Mouse (Mus musculus): ENCODE results near the gene Zdhhc14. TPM values are rescaled to one million over a fixed set of nuclear protein-coding genes. Genes with fewer than 3 reads are reported as not detected.

Zdhhc14 gene
- polyA plus RNA-seq, 1 experiment from 2014 or later = 1.5 TPM

GRCm38 (mm10) chr17:5746378-5746777 lies 254.0 kb downstream of the Zdhhc14 start:
- Histone ChIP-seq H3K9me3 (replicated peaks) (no peaks in the 10 kb centered on the region), H3K4me3 (no peak overlapping the region), H3K27me3 (ENCODE audit: low read depth, poor library complexity, severe bottlenecking) (no peaks in the 10 kb centered on the region), H3K4me1 (no peaks in the 10 kb centered on the region), H3K36me3 (no peaks in the 10 kb centered on the region), H3K27ac (replicated peaks) (no peak overlapping the region)
- 93% methylated on average over 3 of the region's 3 CpGs for WGBS
- no peak for DNase-seq (ENCODE audit: low spot score)

GRCm38 (mm10) chr17:5747539-5748500 lies 255.5 kb downstream of the Zdhhc14 start:
- 82% methylated on average over 16 of the region's 16 CpGs for WGBS
- H3K27ac ChIP-seq (replicated peaks) = no peak overlapping the region
- peaks cover 6% of the 10 kb centered on the region for H3K4me1 ChIP-seq
- H3K4me3 ChIP-seq = no peak overlapping the region
- H3K36me3 ChIP-seq = no peaks in the 10 kb centered on the region
- DNase-seq (ENCODE audit: low spot score) = no peak
- H3K27me3 ChIP-seq (ENCODE audit: low read depth, poor library complexity, severe bottlenecking) = no peaks in the 10 kb centered on the region
- no peaks in the 10 kb centered on the region for H3K9me3 ChIP-seq (replicated peaks)

DNA sequence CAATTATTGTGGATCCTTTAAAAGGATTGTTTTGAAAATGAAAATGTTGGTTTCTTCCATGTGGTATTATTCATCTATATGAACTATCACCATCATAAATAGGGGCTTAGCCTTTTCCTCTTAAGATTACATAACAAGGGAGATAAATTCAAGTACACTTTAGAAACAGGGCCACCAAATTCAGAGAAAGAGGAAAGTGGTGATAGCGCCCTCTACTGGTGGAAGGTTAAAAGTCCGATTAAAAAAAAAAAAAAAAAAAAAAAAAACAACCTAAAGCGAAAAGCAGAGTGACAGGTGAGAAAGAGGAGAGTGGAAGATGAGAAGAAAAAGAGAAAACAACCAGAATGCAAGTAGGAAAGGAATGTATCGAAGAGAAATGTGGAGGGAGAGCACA lies 256.1 kb downstream of the Zdhhc14 start:
- Histone ChIP-seq H3K9me3 (replicated peaks) (no peaks in the 10 kb centered on the region), H3K27ac (replicated peaks) (no peak overlapping the region), H3K4me3 (no peak overlapping the region), H3K27me3 (ENCODE audit: low read depth, poor library complexity, severe bottlenecking) (no peaks in the 10 kb centered on the region), H3K4me1 (peaks cover 8% of the 10 kb centered on the region), H3K36me3 (no peaks in the 10 kb centered on the region)
- DNase-seq (ENCODE audit: low spot score) = no peak
- 9% methylated on average over 4 of the region's 4 CpGs for WGBS

DNA sequence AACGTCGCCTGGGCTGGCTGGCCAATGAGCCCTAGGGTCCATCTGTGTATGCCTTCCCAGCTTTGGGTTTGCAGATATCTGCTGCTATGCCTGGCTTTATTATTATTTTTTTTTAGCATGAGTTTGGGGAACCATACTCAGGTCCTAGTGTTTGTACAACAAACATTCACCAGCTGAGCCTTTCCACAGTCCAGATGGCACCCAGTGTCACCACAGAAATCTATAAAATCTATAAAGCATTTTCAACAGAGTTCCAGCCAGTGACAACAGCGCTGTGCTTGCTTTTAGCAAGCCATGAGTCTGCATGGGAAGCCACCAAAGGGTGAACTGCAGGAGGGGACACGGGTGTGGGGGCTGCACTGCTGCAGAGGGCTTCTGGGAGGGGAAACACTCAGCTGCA lies 257.9 kb downstream of the Zdhhc14 start:
- DNase-seq (ENCODE audit: low spot score) = no peak
- Histone ChIP-seq H3K27ac (replicated peaks) (no peak overlapping the region), H3K27me3 (ENCODE audit: low read depth, poor library complexity, severe bottlenecking) (no peaks in the 10 kb centered on the region), H3K4me1 (peaks cover 8% of the 10 kb centered on the region), H3K4me3 (no peak overlapping the region), H3K9me3 (replicated peaks) (no peaks in the 10 kb centered on the region), H3K36me3 (no peaks in the 10 kb centered on the region)
- 82% methylated on average over 4 of the region's 4 CpGs for WGBS

DNA sequence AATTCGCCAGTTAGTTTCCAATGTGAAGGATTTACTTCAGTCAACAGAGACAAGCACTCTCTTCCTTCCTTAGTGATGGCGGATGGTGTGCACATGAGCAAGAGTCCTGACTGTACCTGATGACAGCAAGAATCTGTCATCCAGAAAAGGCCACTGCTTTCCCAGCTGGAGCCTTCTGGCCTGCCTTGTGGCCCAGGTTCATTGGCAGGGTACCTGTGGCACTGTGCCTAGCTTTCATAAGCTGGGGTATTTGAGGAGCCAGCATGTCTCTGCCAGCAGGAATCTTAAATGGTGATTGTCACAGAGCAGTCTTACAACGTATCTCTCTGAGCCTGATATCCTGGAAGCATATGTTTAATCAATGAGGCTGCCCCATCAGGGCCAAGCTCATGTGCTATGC lies 258.7 kb downstream of the Zdhhc14 start:
- no peak for DNase-seq (ENCODE audit: low spot score)
- Histone ChIP-seq H3K4me3 (no peak overlapping the region), H3K27me3 (ENCODE audit: low read depth, poor library complexity, severe bottlenecking) (no peaks in the 10 kb centered on the region), H3K9me3 (replicated peaks) (no peaks in the 10 kb centered on the region), H3K36me3 (no peaks in the 10 kb centered on the region), H3K4me1 (peaks cover 8% of the 10 kb centered on the region), H3K27ac (replicated peaks) (no peak overlapping the region)
- 82% methylated on average over 3 of the region's 3 CpGs for WGBS

DNA sequence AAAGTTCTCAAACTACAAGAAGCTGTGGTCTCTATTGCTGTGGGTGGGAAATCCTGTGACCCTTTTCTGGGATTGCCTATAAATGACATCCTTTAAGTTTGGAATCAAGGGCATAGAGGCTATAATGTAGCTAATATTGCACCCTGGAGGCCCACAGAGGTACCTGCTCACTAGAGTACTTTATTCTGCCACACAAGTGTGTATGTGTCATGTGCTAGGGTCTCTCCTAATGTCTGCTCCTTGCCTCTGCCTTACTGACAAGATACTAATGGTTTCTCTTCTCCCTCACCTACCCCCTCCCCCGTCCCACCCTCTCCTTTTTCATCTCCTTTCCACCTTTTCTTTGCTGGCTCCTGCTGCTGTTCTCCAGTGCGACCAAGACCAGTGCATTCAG lies 260.0 kb downstream of the Zdhhc14 start:
- DNase-seq (ENCODE audit: low spot score) = no peak
- H3K27ac ChIP-seq (replicated peaks) = peak overlapping the region; percentile 77
- no peaks in the 10 kb centered on the region for H3K27me3 ChIP-seq (ENCODE audit: low read depth, poor library complexity, severe bottlenecking)
- 25% methylated on average over 2 of the region's 2 CpGs for WGBS
- H3K36me3 ChIP-seq = no peaks in the 10 kb centered on the region
- H3K9me3 ChIP-seq (replicated peaks) = no peaks in the 10 kb centered on the region
- peak overlapping the region; percentile 61 for H3K4me3 ChIP-seq
- peaks cover 8% of the 10 kb centered on the region for H3K4me1 ChIP-seq

DNA sequence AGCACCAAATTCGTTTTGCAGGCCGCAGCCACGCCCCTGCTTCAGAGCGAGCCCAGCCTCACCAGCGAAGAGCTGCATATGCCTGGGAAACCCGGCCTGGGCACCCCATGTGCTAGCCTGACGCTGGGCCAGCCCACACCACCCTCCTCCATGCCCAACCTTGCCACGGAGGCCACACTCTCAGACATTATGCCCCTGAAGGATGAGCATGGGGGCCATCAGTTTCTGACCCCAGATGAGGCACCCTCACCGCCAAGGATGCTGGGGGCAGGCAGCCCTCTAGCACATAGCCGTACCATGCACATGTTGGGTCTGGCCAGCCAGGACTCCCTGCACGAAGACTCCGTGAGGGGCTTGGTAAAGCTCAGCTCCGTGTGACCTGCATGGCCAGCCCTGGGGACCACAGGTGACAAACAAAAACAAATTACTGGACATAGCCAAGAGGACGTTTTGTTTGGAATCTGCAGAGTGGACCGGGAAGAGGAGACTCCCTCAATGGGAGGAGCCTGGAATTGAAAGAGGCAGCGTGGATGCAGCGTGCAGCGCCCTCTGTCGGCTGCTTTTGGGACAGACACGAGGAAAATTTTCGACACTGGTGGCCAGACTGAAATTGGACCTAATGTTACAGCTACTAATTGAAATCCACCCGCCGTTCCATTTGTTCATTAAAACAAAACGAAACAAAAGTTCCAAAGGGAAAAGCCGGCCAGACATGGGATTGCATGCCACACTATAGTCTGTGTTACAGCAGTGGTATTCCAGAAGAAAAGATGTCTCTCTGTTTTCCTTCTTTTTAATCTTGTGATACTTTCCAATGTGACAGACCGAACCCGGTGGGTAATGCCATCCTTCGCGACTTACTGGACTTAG lies 260.6 kb downstream of the Zdhhc14 start:
- 12% methylated on average over 29 of the region's 29 CpGs for WGBS
- peak; percentile 82 for DNase-seq (ENCODE audit: low spot score)
- Histone ChIP-seq H3K4me1 (peaks cover 8% of the 10 kb centered on the region), H3K4me3 (peak overlapping the region; percentile 61), H3K36me3 (no peaks in the 10 kb centered on the region), H3K9me3 (replicated peaks) (no peaks in the 10 kb centered on the region), H3K27ac (replicated peaks) (peak overlapping the region; percentile 77), H3K27me3 (ENCODE audit: low read depth, poor library complexity, severe bottlenecking) (no peaks in the 10 kb centered on the region)

DNA sequence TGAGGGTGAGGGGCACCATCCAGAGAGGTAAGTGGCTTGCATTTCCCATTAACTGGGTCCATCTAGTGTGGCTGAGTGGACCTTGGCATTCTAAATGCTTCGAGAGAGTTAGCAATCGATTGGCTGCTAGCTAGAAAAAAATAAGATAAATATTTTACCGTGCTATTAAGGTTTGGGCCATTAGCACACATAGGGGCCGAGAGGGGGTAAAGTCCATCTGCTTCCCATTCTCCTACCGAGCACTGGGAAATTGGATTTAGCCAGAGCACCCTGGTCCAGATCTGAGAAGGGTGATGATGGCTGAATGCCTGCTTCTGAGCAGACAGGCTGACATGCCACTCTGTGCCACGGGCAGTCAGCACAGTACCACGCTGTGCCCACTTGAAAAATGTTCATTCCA lies 263.1 kb downstream of the Zdhhc14 start:
- peaks cover 8% of the 10 kb centered on the region for H3K4me1 ChIP-seq
- DNase-seq (ENCODE audit: low spot score) = no peak
- H3K9me3 ChIP-seq (replicated peaks) = no peaks in the 10 kb centered on the region
- no peaks in the 10 kb centered on the region for H3K36me3 ChIP-seq
- no peak overlapping the region for H3K4me3 ChIP-seq
- H3K27ac ChIP-seq (replicated peaks) = no peak overlapping the region
- no peaks in the 10 kb centered on the region for H3K27me3 ChIP-seq (ENCODE audit: low read depth, poor library complexity, severe bottlenecking)
- WGBS = 88% methylated on average over 7 of the region's 7 CpGs

DNA sequence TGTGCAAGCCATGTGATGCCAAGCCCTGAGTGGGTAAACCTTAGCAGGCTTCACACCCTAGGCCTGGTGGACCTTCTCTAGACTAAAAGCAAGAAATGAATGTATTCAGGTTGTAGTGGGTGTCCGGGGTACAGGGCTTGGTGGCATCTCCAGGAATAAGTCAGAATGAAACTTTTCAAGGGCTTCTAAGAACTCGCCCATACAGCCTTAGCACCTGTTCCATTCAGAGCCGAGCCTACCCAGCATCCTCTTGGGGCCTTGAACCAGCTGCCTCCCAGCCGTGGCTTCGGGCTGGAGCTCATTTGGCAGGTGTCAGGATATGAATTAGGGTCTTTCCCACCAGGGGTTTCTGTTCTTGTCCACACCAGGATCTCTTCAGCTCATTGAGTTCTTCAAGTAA lies 263.7 kb downstream of the Zdhhc14 start:
- H3K36me3 ChIP-seq = no peaks in the 10 kb centered on the region
- peaks cover 8% of the 10 kb centered on the region for H3K4me1 ChIP-seq
- no peak overlapping the region for H3K27ac ChIP-seq (replicated peaks)
- DNase-seq (ENCODE audit: low spot score) = no peak
- WGBS = 67% methylated on average over 5 of the region's 5 CpGs
- no peaks in the 10 kb centered on the region for H3K27me3 ChIP-seq (ENCODE audit: low read depth, poor library complexity, severe bottlenecking)
- no peak overlapping the region for H3K4me3 ChIP-seq
- no peaks in the 10 kb centered on the region for H3K9me3 ChIP-seq (replicated peaks)

- 91% methylated on average over 15 of the region's 15 CpGs for WGBS
- Histone ChIP-seq H3K36me3 (no peaks in the 10 kb centered on the region), H3K4me1 (peaks cover 8% of the 10 kb centered on the region), H3K27me3 (ENCODE audit: low read depth, poor library complexity, severe bottlenecking) (no peaks in the 10 kb centered on the region), H3K4me3 (no peak overlapping the region), H3K9me3 (replicated peaks) (no peaks in the 10 kb centered on the region), H3K27ac (replicated peaks) (no peak overlapping the region)
- no peak for DNase-seq (ENCODE audit: low spot score)
Measured at GRCm38 (mm10) chr17:5756855-5757254, 264.5 kb downstream of the Zdhhc14 start.

- H3K4me1 ChIP-seq = 0 out of 2 replicates have a peak, but pooled peaks cover 6% of the 10 kb centered on the region
- 93% methylated on average over 5 of the region's 5 CpGs for WGBS
- no peaks in the 10 kb centered on the region for H3K36me3 ChIP-seq
- H3K27me3 ChIP-seq (ENCODE audit: low read depth, poor library complexity, severe bottlenecking) = no peaks in the 10 kb centered on the region
- no peak for DNase-seq (ENCODE audit: low spot score)
- H3K4me3 ChIP-seq = no peak overlapping the region
- no peaks in the 10 kb centered on the region for H3K9me3 ChIP-seq (replicated peaks)
- H3K27ac ChIP-seq (replicated peaks) = no peak overlapping the region
Measured at GRCm38 (mm10) chr17:5763768-5764167, 271.4 kb downstream of the Zdhhc14 start.

DNA sequence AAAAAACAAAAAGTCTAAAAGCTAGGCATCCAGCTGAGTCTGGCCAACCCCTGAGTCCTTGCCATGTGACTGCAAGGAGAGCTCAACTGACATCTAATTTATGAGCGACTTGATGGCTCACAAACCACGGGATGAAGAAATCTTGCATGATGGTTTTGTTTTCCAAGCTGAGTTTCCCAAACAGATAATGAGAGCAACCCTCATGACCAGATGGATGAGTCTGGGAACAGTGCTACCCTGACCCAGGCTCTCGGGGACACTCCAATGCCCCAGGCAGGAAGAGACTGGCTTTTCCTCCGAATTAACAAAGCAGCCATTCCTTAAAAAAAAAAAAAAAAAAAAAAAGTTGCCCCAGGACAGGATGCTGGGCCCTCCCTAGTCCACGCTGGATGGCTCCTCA lies 271.9 kb downstream of the Zdhhc14 start:
- no peak overlapping the region for H3K27ac ChIP-seq (replicated peaks)
- H3K27me3 ChIP-seq (ENCODE audit: low read depth, poor library complexity, severe bottlenecking) = no peaks in the 10 kb centered on the region; the same call in 1 of the 2 replicates
- no peak overlapping the region for H3K4me3 ChIP-seq
- H3K9me3 ChIP-seq (replicated peaks) = no peaks in the 10 kb centered on the region
- WGBS = 76% methylated on average over 5 of the region's 5 CpGs
- no peaks in the 10 kb centered on the region for H3K36me3 ChIP-seq
- DNase-seq (ENCODE audit: low spot score) = no peak
- 0 out of 2 replicates have a peak, but pooled peaks cover 6% of the 10 kb centered on the region for H3K4me1 ChIP-seq

GRCm38 (mm10) chr17:5765746-5766145 lies 273.4 kb downstream of the Zdhhc14 start:
- no peak for DNase-seq (ENCODE audit: low spot score)
- peaks cover 18% of the 10 kb centered on the region for H3K4me1 ChIP-seq

More at GRCm38 (mm10) chr17:5765746-5766145, 273.4 kb downstream of the Zdhhc14 start:
- Histone ChIP-seq H3K27ac (replicated peaks) (no peak overlapping the region), H3K4me3 (no peak overlapping the region), H3K36me3 (no peaks in the 10 kb centered on the region), H3K9me3 (replicated peaks) (no peaks in the 10 kb centered on the region), H3K27me3 (ENCODE audit: low read depth, poor library complexity, severe bottlenecking) (no peaks in the 10 kb centered on the region; the same call in none of the 2 replicates)
- 74% methylated on average over 4 of the region's 4 CpGs for WGBS

Measured in midbrain, embryonic 10.5 days (tissue).